Mouse (Mus musculus): ENCODE results near the gene Lpcat1.

DNA sequence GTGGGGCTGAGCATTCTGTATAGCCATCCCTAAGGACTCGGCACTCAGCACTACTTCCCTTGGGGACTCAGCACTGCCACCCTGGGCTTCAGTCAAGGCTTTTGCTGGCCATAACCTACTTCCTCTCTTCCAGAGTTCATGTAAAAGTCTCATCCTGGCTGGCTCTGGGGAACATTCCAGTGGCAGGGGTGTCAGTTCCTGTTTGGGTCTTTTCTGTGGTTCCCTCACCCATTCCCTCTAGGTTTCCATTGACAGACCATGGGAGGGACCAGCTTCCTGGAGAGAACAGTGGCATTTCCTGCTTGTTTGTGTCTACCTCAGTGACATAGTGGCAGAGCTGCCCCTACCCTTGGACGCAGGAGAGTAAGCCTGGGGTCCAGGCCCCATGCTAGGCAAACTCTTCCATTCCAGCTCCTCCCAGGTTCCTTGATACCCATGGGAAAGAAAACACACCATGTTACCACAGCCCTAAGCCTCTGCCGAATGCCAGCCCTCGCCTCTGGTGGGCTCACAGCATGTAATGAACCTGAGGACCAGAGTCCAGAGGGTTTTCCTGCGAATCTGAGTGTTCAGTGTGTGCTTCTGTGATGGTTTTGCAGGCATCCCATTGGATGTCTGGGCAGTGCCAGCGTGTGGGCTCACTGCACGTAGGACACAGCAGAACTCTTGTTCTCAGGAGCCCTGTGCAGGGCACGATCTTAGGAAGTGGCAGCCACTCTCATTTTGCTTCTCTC, 42.0 kb downstream of the Lpcat1 start:
- no peak for TF ChIP-seq CTCF (IDR thresholded peaks at IDR 0.05; ENCODE audit: borderline replicate concordance, insufficient read depth, low read length)
- TF ChIP-seq POLR2A (IDR thresholded peaks at IDR 0.05; ENCODE audit: low read depth, low read length) = no peak

Data from embryonic fibroblast, embryonic 13.5 days (primary cell).